Mouse (Mus musculus) left cerebral cortex, adult 8-10 months (tissue): ENCODE results near the gene Abhd16a. TPM values are rescaled to one million over a fixed set of nuclear protein-coding genes. Genes with fewer than 3 reads are reported as not detected.
A peak's percentile ranks its signal among the peaks of the same experiment; 100 is the strongest.

Experiments
- DNase-seq, 2 experiments: peaks; one replicate each; pipeline ENCODE4 v3.0.0; 2022; ENCODE audit warnings: low spot score in 2 of 2
- total RNA-seq, 4 experiments: library from RNA; stranded (reverse); gene quantifications; 2 replicates each; pipeline ENCODE4 v1.2.4; 2022

Abhd16a gene
- total RNA-seq, 4 experiments from 2014 or later, result 117 to 125 (median 121) TPM

- no peak for DNase-seq
These were observed 6.1 kb upstream of the Abhd16a start for GRCm38 (mm10) chr17:35082841-35083576.

DNA sequence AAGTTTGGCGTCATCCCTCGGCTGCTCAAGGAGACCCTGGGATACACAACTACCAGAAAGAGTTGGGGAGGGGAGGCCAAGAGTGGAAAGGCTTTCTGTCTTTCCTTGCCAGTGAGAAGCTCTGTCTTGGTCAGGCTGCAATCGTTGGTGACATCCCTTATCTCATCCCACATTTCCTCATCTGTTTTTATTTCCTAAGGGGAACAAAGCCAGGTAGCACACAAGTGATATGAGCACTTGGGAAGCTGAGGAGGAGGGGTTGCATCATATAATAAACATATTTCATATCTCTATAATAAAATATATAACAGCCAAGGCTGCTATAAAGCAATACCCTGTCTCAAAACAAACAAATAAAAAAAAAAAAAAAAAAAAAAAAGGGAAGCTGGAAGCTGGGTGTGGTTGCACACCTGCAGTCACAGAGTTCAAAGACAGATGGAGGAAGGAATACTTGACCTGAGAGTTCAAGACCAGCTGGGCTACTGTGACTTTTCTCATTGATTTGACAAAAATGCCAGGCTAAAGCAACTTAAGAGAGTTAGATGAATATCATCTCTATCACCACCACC lies 5.0 kb upstream of the Abhd16a start:
- no peak for DNase-seq

- no peak for DNase-seq
These were observed 3.7 kb upstream of the Abhd16a start, which contains the start of gene Ly6g6f for GRCm38 (mm10) chr17:35085208-35085865. Gene Ly6g6f, minus strand, starts transcription at chr17:35085610.

DNA sequence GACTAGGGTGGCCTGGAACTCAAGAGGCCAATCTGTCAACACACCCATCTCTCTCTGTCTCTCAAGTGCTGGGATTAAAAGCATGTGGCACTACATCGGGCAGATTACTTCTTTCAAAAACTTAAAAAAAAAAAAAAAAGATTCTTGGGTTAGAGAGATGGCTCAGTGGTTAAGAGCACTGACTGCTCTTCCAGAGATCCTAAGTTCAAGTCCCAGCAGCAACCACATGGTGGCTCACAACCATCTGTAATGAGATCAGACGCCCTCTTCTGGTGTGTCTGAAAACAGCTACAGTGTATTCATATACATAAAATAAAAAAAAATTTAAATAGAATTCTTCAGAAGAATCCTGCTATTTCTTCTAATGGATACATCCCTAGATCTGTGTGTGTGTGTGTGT lies 912 bp upstream of the Abhd16a start:
- DNase-seq, result no peak

DNA sequence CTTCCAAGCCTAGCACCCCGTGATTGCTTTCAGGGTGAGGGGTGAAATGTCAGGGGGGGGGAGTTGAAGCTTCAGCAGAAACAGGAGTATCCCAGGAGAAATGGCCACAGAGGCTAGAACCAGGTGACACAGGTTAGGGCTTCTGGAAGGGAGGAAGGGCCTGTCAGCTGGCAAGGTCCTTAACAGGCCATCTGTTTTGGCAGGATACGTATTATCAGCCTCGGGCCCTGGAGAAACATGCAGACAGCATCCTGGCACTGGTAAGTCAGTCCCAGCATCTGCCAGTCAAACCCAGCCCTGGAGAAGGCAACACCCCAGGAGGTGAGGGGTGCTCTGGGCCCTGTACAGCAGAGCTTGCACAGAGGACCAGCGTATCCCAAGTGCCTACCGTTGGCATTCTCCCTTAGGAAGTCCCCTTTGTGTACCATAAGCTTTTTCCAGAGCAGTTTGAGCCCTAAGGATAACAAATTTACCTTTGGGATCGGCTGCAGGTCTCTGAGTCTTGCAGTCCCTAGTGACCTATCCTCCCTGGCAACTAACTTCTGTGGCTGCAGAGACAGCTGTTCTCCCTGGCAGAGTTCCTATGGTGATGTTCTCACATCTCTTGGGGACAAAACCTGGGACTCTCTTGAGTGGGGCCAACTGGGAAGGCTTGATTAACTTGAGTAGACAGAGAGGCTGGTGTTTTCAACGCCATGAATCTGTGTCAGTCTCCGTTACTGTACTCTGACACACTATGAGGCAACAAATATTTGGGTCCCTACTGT lies 1.3 kb downstream of the Abhd16a start:
- DNase-seq, result no peak

GRCm38 (mm10) chr17:35092403-35093198 lies 3.5 kb downstream of the Abhd16a start:
- DNase-seq, result no peak

DNA sequence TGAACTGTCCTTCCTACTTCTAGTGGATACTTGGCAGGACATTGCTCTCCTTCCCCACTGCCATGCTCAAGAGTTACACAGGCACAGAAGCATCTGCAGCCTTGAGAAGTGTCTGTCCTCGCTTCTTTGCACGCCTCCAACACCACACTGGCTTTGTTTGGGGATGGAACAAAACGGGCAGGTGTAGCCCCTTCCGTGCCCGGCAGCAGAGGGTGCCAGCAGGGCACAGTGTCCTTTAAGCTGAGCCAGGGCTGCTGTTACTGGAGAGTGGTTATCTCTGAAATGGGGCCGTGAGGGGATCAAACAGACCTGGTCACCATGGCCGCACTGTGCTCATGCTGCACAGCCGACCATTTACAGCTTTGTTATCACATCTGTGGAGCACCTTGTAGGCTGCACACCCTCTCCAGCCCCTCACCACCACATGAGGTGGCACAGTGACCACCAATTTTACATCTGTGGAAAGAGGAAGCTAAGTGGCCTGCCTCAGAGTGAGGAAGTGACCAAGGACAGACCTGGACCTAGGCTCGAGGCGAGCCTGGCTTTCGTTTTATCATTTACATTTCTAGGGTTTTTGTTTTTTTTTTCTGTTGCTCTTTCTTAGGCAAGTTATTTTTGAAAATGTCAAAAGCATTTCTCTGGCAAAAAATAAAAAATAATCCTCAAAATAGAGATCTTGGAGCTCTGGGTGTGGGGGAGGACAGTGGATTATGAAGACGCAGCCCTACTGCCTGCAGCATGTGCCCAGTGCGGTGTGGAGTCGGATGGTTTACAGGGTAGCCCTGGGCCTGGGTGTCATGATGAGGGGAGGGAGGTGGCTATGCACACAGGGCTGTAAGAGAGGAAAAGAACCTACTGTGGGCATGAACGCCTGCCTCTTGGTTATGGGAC lies 5.7 kb downstream of the Abhd16a start:
- DNase-seq, result no peak

DNA sequence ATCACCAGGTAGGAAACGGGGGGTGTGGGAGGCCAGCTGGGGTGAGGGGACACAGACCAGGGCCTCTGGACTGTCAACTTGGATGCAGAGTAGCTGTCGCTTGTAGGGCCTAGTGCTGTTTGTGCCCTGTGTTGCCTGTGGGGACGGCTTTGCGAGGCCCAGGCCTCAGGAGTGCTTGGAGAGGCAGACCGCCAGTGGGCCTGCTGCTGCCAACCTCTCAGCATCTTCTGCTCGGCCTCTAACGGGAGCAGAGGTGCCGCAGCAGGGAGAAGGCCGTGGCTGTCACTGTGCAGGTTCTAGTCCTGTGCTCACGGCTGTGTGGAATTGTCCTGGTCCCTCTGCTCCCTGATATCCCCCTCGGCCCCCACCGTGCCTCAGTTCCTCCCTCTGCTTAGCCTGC lies 7.5 kb downstream of the Abhd16a start:
- no peak for DNase-seq

DNA sequence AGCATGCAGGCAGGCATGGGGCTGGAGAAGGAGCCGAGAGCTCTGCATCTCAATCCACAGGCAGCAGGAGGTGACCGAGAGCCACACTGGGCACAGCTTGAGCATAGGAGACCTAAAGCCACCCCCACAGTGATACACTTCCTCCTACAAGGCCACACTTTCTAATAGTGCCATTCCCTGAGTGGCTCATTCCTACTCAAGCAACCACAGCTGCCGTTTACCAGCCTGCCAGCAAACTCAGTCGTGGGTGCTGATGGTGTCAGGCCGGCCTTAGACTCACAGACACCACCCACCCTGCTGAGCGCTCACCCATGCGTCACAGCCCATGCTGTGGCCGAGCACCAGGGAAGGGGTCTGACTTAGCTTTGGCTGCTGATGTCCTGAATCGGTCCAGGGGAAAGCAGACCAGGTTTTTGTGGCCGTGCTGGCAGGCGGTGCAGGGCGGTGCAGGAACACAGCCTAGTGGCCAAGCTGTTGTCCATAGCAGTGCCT lies 8.1 kb downstream of the Abhd16a start:
- peak in 1 of 2 experiments; percentile 76 for DNase-seq

GRCm38 (mm10) chr17:35100196-35100765 lies 11.2 kb downstream of the Abhd16a start:
- DNase-seq, result no peak

DNA sequence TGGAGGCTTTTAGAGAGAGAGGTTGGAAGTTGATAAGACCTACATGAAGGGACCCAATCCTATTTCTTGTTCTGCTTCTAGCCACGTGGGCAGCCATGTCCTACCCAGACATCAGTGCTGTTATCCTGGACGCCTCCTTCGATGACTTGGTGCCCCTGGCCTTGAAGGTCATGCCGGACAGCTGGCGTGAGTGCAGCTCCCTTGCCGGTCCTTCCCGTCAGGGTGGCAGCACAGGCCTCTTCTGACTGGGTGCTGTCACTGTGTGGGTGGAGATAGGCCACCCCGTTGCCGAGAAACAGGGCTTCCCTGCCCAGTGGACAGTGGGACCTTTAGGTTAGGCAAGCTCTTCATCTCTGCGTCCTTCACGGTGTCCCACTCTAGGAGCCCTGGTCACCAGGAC lies 12.1 kb downstream of the Abhd16a start:
- no peak for DNase-seq

DNA sequence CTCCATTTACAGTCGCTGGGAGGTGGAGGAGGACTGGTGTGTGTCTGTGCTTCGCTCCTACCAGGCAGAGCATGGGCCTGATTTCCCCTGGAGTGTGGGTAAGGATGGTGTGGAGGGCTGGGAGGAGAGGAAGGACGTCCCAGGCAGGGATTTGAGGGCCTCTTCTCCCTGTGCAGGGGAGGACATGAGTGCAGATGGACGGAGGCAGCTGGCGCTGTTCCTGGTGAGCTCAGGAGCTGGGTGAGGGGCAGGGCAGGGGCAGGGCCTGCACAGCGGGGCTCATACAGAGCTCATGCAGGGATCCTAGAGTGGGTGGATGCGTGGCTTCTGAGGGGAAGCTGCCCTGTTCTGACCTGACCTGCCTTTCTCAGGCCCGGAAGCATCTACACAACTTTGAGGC lies 13.2 kb downstream of the Abhd16a start:
- no peak for DNase-seq

DNA sequence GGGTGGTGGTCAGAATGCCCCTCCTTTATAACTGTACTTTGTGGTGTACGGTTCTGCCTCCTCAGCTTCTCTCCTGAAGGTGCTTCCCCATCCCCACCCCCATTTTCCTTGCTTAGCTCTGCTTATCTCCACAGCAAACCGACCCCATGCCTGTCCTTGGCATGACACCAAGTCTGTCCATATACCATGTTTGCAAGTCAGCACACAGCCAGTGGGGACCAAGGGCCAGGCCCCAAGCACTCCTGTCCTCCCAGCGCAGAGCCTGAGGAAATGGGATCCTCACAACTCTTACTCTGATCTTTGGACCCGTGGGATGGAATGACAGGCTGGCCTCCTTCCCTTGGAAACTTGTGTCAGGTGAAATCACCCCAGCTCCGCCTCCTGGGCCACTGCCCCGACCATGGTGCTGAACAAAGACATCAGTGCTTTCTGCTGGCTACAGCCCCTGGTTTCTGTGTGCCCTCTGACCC lies 14.2 kb downstream of the Abhd16a start:
- no peak for DNase-seq

- DNase-seq, result no peak
These were observed 15.0 kb downstream of the Abhd16a start for GRCm38 (mm10) chr17:35104079-35104478.

- DNase-seq, result no peak
These were observed 15.7 kb downstream of the Abhd16a start for GRCm38 (mm10) chr17:35104754-35105153.

DNA sequence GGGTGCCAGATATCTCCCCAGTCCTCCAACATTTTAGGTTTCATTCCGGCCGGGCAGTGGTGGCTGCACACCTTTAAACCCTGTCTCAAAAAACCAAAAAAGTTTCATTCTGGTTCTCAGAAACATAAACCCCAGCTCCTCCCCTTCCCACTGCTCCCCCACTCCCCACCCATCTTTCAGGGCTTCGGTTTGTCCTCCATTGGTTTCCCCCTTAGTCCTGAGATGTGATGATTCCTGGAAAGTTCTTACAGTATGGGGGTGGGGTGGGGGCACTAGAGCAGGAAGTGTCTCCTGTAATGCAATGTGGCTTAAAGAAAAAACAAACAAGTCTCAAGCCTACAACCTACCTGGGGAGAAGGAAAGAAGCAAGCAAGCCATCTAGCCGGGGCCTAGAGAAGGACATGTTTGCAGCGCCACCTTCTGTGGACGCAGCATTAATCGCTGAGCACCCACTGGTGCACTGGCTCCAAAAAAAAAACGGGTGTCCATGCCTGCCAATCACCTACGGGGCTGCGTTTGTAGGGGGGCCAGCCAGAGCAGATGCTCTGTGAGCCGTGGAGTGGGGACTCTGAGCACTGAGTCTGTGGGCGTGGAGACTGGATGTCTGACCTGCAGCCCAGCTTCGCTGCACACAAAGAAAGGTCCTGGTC lies 16.8 kb downstream of the Abhd16a start:
- DNase-seq, result no peak

DNA sequence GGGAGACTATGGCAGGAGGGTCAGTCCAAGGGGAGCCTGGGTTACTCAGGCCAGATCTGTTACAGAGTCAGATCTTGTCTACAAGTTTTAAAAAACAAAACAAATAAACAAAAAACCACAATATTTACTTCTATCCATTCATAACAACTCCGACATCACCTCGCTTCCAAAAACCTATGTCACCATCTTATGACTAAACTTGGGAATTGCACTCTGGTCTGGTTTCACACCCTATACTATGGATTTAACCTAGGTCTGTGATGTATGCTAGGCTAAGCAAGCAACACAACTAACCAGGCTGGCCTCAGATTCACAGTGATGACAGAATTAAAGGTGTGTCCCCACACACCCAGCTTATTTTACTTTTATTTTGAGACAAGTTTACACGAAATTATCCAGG lies 17.5 kb downstream of the Abhd16a start:
- no peak for DNase-seq

GRCm38 (mm10) chr17:35108097-35108496 lies 19.0 kb downstream of the Abhd16a start, which contains the start of gene Ly6g5c:
Gene Ly6g5c, plus strand, starts transcription at chr17:35108279.
- DNase-seq, result no peak

- DNase-seq, result no peak
These were observed 22.7 kb downstream of the Abhd16a start for GRCm38 (mm10) chr17:35111774-35112173.
